Mouse (Mus musculus) ES-Bruce4 (cell line): ENCODE results near the gene Sdc3. TPM values are rescaled to one million over a fixed set of nuclear protein-coding genes. Genes with fewer than 3 reads are reported as not detected.

Source experiments
- H3K27ac ChIP-seq: 2 replicates; pipeline ENCODE4 v1.5.1; 2012; ENCODE audit warnings: low read length, inconsistent platforms; ENCODE audit not compliant: insufficient read depth
- H3K27me3 ChIP-seq: 2 replicates; pipeline ENCODE4 v1.6.1; 2012; ENCODE audit warnings: mild to moderate bottlenecking, low read length, inconsistent platforms; ENCODE audit not compliant: control insufficient read depth, poor library complexity, insufficient read depth, severe bottlenecking
- H3K36me3 ChIP-seq: 2 replicates; pipeline ENCODE4 v1.6.1; 2012; ENCODE audit warnings: inconsistent platforms, mild to moderate bottlenecking, low read length, moderate library complexity; ENCODE audit not compliant: control insufficient read depth, poor library complexity, insufficient read depth, severe bottlenecking
- H3K4me1 ChIP-seq: one replicate; pipeline ENCODE4 v1.8.1; 2011; ENCODE audit warnings: low read length; ENCODE audit not compliant: control insufficient read depth, insufficient read depth
- H3K4me3 ChIP-seq: 2 replicates; pipeline ENCODE4 v1.5.1; 2011; ENCODE audit warnings: low read depth, mild to moderate bottlenecking, low read length
- H3K9ac ChIP-seq: 2 replicates; pipeline ENCODE4 v1.6.1; 2012; ENCODE audit warnings: low read depth, mild to moderate bottlenecking, inconsistent platforms; ENCODE audit not compliant: poor library complexity, severe bottlenecking
- H3K9me3 ChIP-seq: replicated peaks from 2 replicates; pipeline ENCODE4 v1.6.1; 2012; ENCODE audit warnings: mild to moderate bottlenecking, low read length, inconsistent platforms; ENCODE audit not compliant: control insufficient read depth, poor library complexity, insufficient read depth, severe bottlenecking
- CTCF ChIP-seq: IDR thresholded peaks from one replicate; pipeline ENCODE4 v1.8.1; 2011; ENCODE audit warnings: low read depth, low read length
- EP300 ChIP-seq: IDR thresholded peaks from 2 replicates; pipeline ENCODE4 v1.6.1; 2011; ENCODE audit warnings: low read depth, low read length; ENCODE audit not compliant: insufficient read depth
- POLR2A ChIP-seq: IDR thresholded peaks from one replicate; pipeline ENCODE4 v1.8.1; 2011; ENCODE audit warnings: low read length; ENCODE audit not compliant: insufficient read depth
- polyA plus RNA-seq: library from polyadenylated mRNA; stranded (reverse); fragments of >200 nt; gene quantifications from 2 replicates; pipeline ENCODE4 v1.2.4, GENCODE M21; 2011; ENCODE audit warnings: low read depth; ENCODE audit not compliant: missing spikeins, insufficient read depth, insufficient read length

Sdc3 gene
- polyA plus RNA-seq, 1 experiment: 8.6 TPM

- Histone ChIP-seq H3K27ac (no peak overlapping the region), H3K36me3 (no peaks in the 10 kb centered on the region), H3K27me3 (no peaks in the 10 kb centered on the region), H3K9ac (no peak overlapping the region), H3K9me3 (no peaks in the 10 kb centered on the region), H3K4me3 (no peak overlapping the region), H3K4me1 (peaks cover 2% of the 10 kb centered on the region)
- no peak for TF ChIP-seq POLR2A
- TF ChIP-seq CTCF: no peak
- no peak for TF ChIP-seq EP300
Observed at GRCm38 (mm10) chr4:130836281-130837061, 44.1 kb downstream of the Sdc3 start.

GRCm38 (mm10) chr4:130838585-130838984 lies 46.2 kb downstream of the Sdc3 start:
- Histone ChIP-seq H3K9ac (no peak overlapping the region), H3K4me1 (peaks cover 2% of the 10 kb centered on the region), H3K9me3 (no peaks in the 10 kb centered on the region), H3K36me3 (no peaks in the 10 kb centered on the region), H3K27ac (no peak overlapping the region), H3K4me3 (no peak overlapping the region), H3K27me3 (no peaks in the 10 kb centered on the region)
- TF ChIP-seq POLR2A (no peak), CTCF (no peak), EP300 (no peak)

- H3K9me3 ChIP-seq: no peaks in the 10 kb centered on the region
- H3K9ac ChIP-seq: no peak overlapping the region
- TF ChIP-seq POLR2A (no peak), EP300 (no peak), CTCF (no peak)
- H3K27me3 ChIP-seq: no peaks in the 10 kb centered on the region
- no peaks in the 10 kb centered on the region for H3K4me1 ChIP-seq
- H3K36me3 ChIP-seq: no peaks in the 10 kb centered on the region
- H3K27ac ChIP-seq: no peak overlapping the region
- no peak overlapping the region for H3K4me3 ChIP-seq
Observed at GRCm38 (mm10) chr4:130841107-130841840, 48.9 kb downstream of the Sdc3 start.

- Histone ChIP-seq H3K9ac (no peak overlapping the region), H3K27me3 (no peaks in the 10 kb centered on the region; the same call in 1 of the 2 replicates), H3K9me3 (no peaks in the 10 kb centered on the region), H3K36me3 (no peaks in the 10 kb centered on the region), H3K27ac (no peak overlapping the region), H3K4me1 (no peaks in the 10 kb centered on the region), H3K4me3 (no peak overlapping the region)
- no peak for TF ChIP-seq CTCF
- no peak for TF ChIP-seq EP300
- no peak for TF ChIP-seq POLR2A
Observed at GRCm38 (mm10) chr4:130848814-130849213, 56.5 kb downstream of the Sdc3 start.

GRCm38 (mm10) chr4:130857661-130858060 lies 65.3 kb downstream of the Sdc3 start:
- no peaks in the 10 kb centered on the region for H3K4me1 ChIP-seq
- no peaks in the 10 kb centered on the region for H3K36me3 ChIP-seq
- no peaks in the 10 kb centered on the region for H3K27me3 ChIP-seq
- no peak overlapping the region for H3K9ac ChIP-seq
- TF ChIP-seq EP300: no peak
- peak; percentile 33 for TF ChIP-seq CTCF
- no peak for TF ChIP-seq POLR2A
- no peak overlapping the region for H3K27ac ChIP-seq
- H3K4me3 ChIP-seq: no peak overlapping the region
- no peaks in the 10 kb centered on the region for H3K9me3 ChIP-seq

- H3K4me3 ChIP-seq: no peak overlapping the region
- no peak overlapping the region for H3K27ac ChIP-seq
- no peak for TF ChIP-seq CTCF
- TF ChIP-seq POLR2A: no peak
- TF ChIP-seq EP300: no peak
- no peak overlapping the region for H3K9ac ChIP-seq
- no peaks in the 10 kb centered on the region for H3K27me3 ChIP-seq
- no peaks in the 10 kb centered on the region for H3K9me3 ChIP-seq
- H3K36me3 ChIP-seq: no peaks in the 10 kb centered on the region
- no peaks in the 10 kb centered on the region for H3K4me1 ChIP-seq
Observed at GRCm38 (mm10) chr4:130858880-130859279, 66.5 kb downstream of the Sdc3 start.
